Mouse (Mus musculus): ENCODE data around the gene Klra6.
"Not testable (repeated sequence)": the region's sequence is repeated elsewhere in the genome, so short reads cannot be mapped to it uniquely, and the experiment has no call there.

Klra6 gene

GRCm38 (mm10) chr6:130026854-130027253 lies at the start of gene Klra6:
Gene Klra6 (minus strand): TSS chr6:130026954.
- DNase-seq: no peak

- not testable (repeated sequence) for DNase-seq
Measured at GRCm38 (mm10) chr6:130067171-130067570, 40.4 kb upstream of the Klra6 start, which contains the start of gene Klra4. Gene Klra4 (minus strand): TSS chr6:130067271.

- no peak for DNase-seq
Measured at GRCm38 (mm10) chr6:130065196-130065595, 38.4 kb upstream of the Klra6 start.

- DNase-seq: not testable (repeated sequence)
Measured at GRCm38 (mm10) chr6:130035146-130035545, 8.4 kb upstream of the Klra6 start.

- not testable (repeated sequence) for DNase-seq
Measured at GRCm38 (mm10) chr6:130031493-130032089, 4.8 kb upstream of the Klra6 start.

Data from kidney, postnatal 25 days (tissue).